Mouse (Mus musculus) embryo, embryonic 10.5 days (tissue): ENCODE measurements at regions not wholly inside any gene's neighbourhood (a gene's known extent, or its start where the extent isn't known, plus 50 kb on each side); places are given as distances from the start of the nearest gene placed in this dataset.
"Not testable (repeated sequence)": the region's sequence is repeated elsewhere in the genome, so short reads cannot be mapped to it uniquely, and the experiment has no call there.

Experiments
- DNase-seq: peaks from one replicate; pipeline ENCODE4 v3.0.0-alpha.2; 2015; ENCODE audit warnings: low spot score

DNA sequence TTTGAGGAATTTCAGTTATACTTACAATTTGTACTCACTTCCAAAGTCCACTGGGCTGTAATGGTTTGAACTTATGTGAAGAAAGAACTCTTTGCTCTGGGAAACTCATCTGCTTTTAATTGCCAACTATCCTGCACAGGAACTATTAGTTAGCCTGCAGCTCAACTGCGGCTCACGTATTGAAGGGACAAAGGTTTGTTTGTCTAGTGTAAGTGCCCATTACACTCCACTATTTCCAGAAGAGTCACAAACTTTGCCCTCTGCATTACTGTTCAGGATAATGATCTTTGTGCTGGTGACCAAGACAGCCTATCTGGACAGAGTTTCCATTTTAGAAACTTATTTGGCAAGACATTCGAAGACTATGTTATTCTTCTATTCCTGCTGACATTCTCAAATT is 74.5 kb downstream of the Slc10a2 start:
- peak; percentile 40 for DNase-seq

- no peak for DNase-seq
Measured at GRCm38 (mm10) chr8:5012368-5012767, 92.8 kb downstream of the Slc10a2 start.

GRCm38 (mm10) chr8:5011771-5012170 is 93.4 kb downstream of the Slc10a2 start:
- DNase-seq = no peak

- not testable (repeated sequence) for DNase-seq
Measured at GRCm38 (mm10) chr8:5003359-5003758, 101.8 kb downstream of the Slc10a2 start.
